ENCODE assay signal across 22 mouse cellular contexts in the genomic region with DNA sequence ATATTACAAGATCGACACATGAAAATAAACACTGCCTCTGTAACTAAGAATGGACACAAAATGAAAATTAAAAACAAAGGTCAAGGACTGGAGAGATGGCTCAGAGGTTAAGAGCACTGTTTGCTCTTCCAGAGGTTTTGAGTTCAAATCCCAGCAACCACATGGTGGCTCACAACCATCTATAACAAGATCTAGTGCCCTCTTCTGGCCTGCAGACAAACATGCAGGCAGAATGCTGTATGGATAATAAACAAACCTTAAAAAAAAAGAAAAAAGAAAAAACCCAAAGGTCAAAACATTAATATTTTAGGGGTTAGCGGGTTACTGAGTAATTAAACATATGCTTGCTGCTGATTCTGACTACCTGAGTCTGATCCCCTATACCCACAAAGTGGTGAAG. TPM values are rescaled to one million over a fixed set of nuclear protein-coding genes. Genes with fewer than 3 reads are reported as not detected.
DNase-seq lines count a peak whose midpoint lies in the region; ATAC-seq and TF ChIP-seq lines count a peak whose summit lies in the region.
"Had no signal": no experiment of that assay in that cellular context is flagged by ENCODE, and none has a peak within 500 bp of the region (broad histone marks: within the 10 kb centered on the region; RNA-seq: fewer than 3 reads in every experiment).

No protein-coding gene starts in this region.

- no peak for TF ChIP-seq EP300 in heart, adult 2 months (IDR thresholded peaks at IDR 0.05; ENCODE audit: insufficient read depth, low read depth, low read length)

- ATAC-seq in CD4-positive, CD25-positive, alpha-beta regulatory T cell, adult 4 months = peak; percentile 41
- ATAC-seq in Patski = no peak
- ATAC-seq: forebrain, embryonic 15.5 days; hindbrain, postnatal 0 days had no signal

- H3K36me3 ChIP-seq in heart, adult 2 months (ENCODE audit: control insufficient read depth, insufficient read depth, low read length) = no peaks in the 10 kb centered on the region
- H3K36me3 ChIP-seq: embryonic facial prominence, embryonic 15.5 days; forebrain, embryonic 10.5 days; forebrain, embryonic 15.5 days; heart, embryonic 15.5 days; hindbrain, embryonic 13.5 days had no signal

- no peaks in the 10 kb centered on the region for H3K79me2 ChIP-seq in heart, adult 2 months (replicated peaks; ENCODE audit: control insufficient read depth, insufficient read depth, low read length)

- intact Hi-C loops in heart, adult 2 months (cut with DNase I) = no loop called here
- intact Hi-C loops in left cerebral cortex, adult 2 months (cut with DNase I) = loop anchor here (10.0 kb wide), 1 partner anchor 256 kb away; no protein-coding TSS in a partner anchor

- TF ChIP-seq CTCF in heart, adult 2 months (IDR thresholded peaks at IDR 0.05) = peak; percentile 46
- TF ChIP-seq CTCF in left cerebral cortex, adult 2 months (IDR thresholded peaks at IDR 0.05) = peak; percentile 22
- peak; percentile 60 for TF ChIP-seq CTCF in Patski (IDR thresholded peaks at IDR 0.05)

- no peak overlapping the region for H3K4me3 ChIP-seq in heart, adult 2 months
- H3K4me3 ChIP-seq in left cerebral cortex, adult 2 months = no peak overlapping the region
- H3K4me3 ChIP-seq: embryonic facial prominence, embryonic 15.5 days; erythroblast, embryonic 14.5 days; forebrain, embryonic 10.5 days; forebrain, embryonic 15.5 days; heart, embryonic 15.5 days; hindbrain, embryonic 13.5 days had no signal

- no peak for TF ChIP-seq POLR2A in heart, adult 2 months (IDR thresholded peaks at IDR 0.05; ENCODE audit: insufficient read depth, low read depth, low read length)

- DNase-seq in heart, adult 2 months = no peak
- DNase-seq in heart, adult 9 months (ENCODE audit: low spot score in 2 of 2) = no peak
- DNase-seq in left cerebral cortex, adult 2 months (ENCODE audit: extremely low spot score in 1 of 2, low spot score in 2 of 2) = no peak
- no peak for DNase-seq in left cerebral cortex, adult 8-10 months (ENCODE audit: low spot score in 2 of 2)
- no peak for DNase-seq in Patski (ENCODE audit: low read depth, low spot score)
- no peak for DNase-seq in urinary bladder, postnatal 4 days (ENCODE audit: low spot score in 2 of 2)
- DNase-seq: adrenal gland, adult 2 months; adrenal gland, postnatal 36 days; cerebellum, adult 2 months; cerebellum, postnatal 14 days; embryo, embryonic 11 days; gastrocnemius, postnatal 25 days; heart, adult 11 months; heart, postnatal 14 days had no signal

- no peaks in the 10 kb centered on the region for H3K4me1 ChIP-seq in heart, adult 2 months (ENCODE audit: control insufficient read depth, insufficient read depth, low read length)
- H3K4me1 ChIP-seq: embryonic facial prominence, embryonic 15.5 days; forebrain, embryonic 10.5 days; forebrain, embryonic 15.5 days; heart, embryonic 15.5 days; hindbrain, embryonic 13.5 days had no signal

- H3K9ac ChIP-seq in heart, adult 2 months (ENCODE audit: low read depth, low read length) = no peak overlapping the region
- H3K9ac ChIP-seq: embryonic facial prominence, embryonic 15.5 days; forebrain, embryonic 15.5 days; heart, embryonic 15.5 days; hindbrain, embryonic 13.5 days had no signal

- H3K27me3 ChIP-seq in heart, adult 2 months (ENCODE audit: control insufficient read depth, insufficient read depth, low read length) = no peaks in the 10 kb centered on the region
- no peaks in the 10 kb centered on the region for H3K27me3 ChIP-seq in Patski
- H3K27me3 ChIP-seq: embryonic facial prominence, embryonic 15.5 days; forebrain, embryonic 15.5 days; heart, embryonic 15.5 days; hindbrain, embryonic 13.5 days had no signal

- H3K27ac ChIP-seq in heart, adult 2 months = no peak overlapping the region
- H3K27ac ChIP-seq in left cerebral cortex, adult 2 months = peak overlapping the region; percentile 70
- H3K27ac ChIP-seq: embryonic facial prominence, embryonic 15.5 days; forebrain, embryonic 10.5 days; forebrain, embryonic 15.5 days; heart, embryonic 15.5 days; hindbrain, embryonic 13.5 days; hindbrain, postnatal 0 days had no signal

- in situ Hi-C loops in Patski (cut with MboI; ENCODE audit: low pct_unique_long_range_greater_than_20kb) = no loop called here

- CTCF ChIA-PET in Patski (lab: Charles Lee) = interaction anchor here (1.2 kb wide), 2 partner anchors 10 to 31 kb away, joined by 3 to 4 read pairs; no protein-coding TSS in a partner anchor

- POLR2A ChIA-PET in Patski (lab: Charles Lee) = no interaction called here

- 85% methylated on average over 2 of the region's 2 CpGs for WGBS in heart, adult 2 months

RNA-seq across cellular contexts. Expression of a gene that starts 46.6 kb away (rescaled TPM):
- 10 to 100 TPM in 1 of 2 experiments, 1 to 10 TPM in 1; 9.2 to 10.3 TPM for total RNA-seq in heart, adult 2 months (2021)
- polyA plus RNA-seq in heart, adult 2 months (2012; rRNA removed) = 3.5 and 6.7 TPM in 2 replicates
- total RNA-seq in left cerebral cortex, adult 2 months (2021) = 100 to 1,000 TPM; 199 to 232 TPM
- total RNA-seq in left cerebral cortex, adult 8-10 months (2022) = 100 to 1,000 TPM; 162 to 182 (median 168) TPM
- polyA plus RNA-seq in CD4-positive, CD25-positive, alpha-beta regulatory T cell, adult 4 months (2017; shearing (Covaris generic)) = 10 to 100 TPM; 15.2 to 15.8 TPM
- polyA plus RNA-seq in Patski (2021) = 49.4 TPM

Comparison
In these comparisons a context has a peak if more than half of its experiments do, and no peak if none do; other contexts are left out.
1. RNA of a gene that starts 46.6 kb away (total RNA-seq): 199 to 232 TPM in left cerebral cortex, adult 2 months and 162 to 182 TPM in left cerebral cortex, adult 8-10 months; 9.2 to 10.3 TPM in heart, adult 2 months; every median in the first group is over 10 times any median in the second.
2. Peak in every context shown above with its lines, with median percentiles within 50 percentile points of each other: CTCF ChIP-seq.